Mouse (Mus musculus) B cell, adult 2 months (primary cell): ENCODE data around the gene Jph3.

ENCODE experiments used
- DNase-seq, 2 experiments: peaks; one replicate each; pipeline ENCODE4 v3.0.0; 2022

Gene Jph3

GRCm38 (mm10) chr8:121729323-121729722 is at the start of gene Jph3:
Gene Jph3 (plus strand): TSS chr8:121729623.
- DNase-seq = no peak

- no peak for DNase-seq
Observed at GRCm38 (mm10) chr8:121680896-121681295, 48.5 kb upstream of the Jph3 start.

GRCm38 (mm10) chr8:121681457-121681856 is 48.0 kb upstream of the Jph3 start:
- DNase-seq = no peak

- DNase-seq = no peak
Observed at GRCm38 (mm10) chr8:121683083-121683832, 46.2 kb upstream of the Jph3 start.

GRCm38 (mm10) chr8:121685419-121685818 is 44.0 kb upstream of the Jph3 start:
- peak; percentile 45 to 57 for DNase-seq

- no peak for DNase-seq
Observed at GRCm38 (mm10) chr8:121687455-121688161, 41.8 kb upstream of the Jph3 start.

- DNase-seq = no peak
Observed at GRCm38 (mm10) chr8:121688496-121688895, 40.9 kb upstream of the Jph3 start.

GRCm38 (mm10) chr8:121694453-121694852 is 35.0 kb upstream of the Jph3 start:
- peak; percentile 77 to 78 for DNase-seq

- DNase-seq = no peak
Observed at GRCm38 (mm10) chr8:121695585-121696184, 33.7 kb upstream of the Jph3 start.

GRCm38 (mm10) chr8:121697735-121698614 is 31.4 kb upstream of the Jph3 start:
- no peak for DNase-seq

- peak; percentile 26 to 50 for DNase-seq
Observed at GRCm38 (mm10) chr8:121698615-121699101, 30.8 kb upstream of the Jph3 start.

GRCm38 (mm10) chr8:121699936-121700335 is 29.5 kb upstream of the Jph3 start:
- DNase-seq = no peak

GRCm38 (mm10) chr8:121705174-121705573 is 24.2 kb upstream of the Jph3 start:
- no peak for DNase-seq

- DNase-seq = no peak
Observed at GRCm38 (mm10) chr8:121706956-121707355, 22.5 kb upstream of the Jph3 start.

- no peak for DNase-seq
Observed at GRCm38 (mm10) chr8:121708406-121708805, 21.0 kb upstream of the Jph3 start.

GRCm38 (mm10) chr8:121717502-121717901 is 11.9 kb upstream of the Jph3 start:
- no peak for DNase-seq

GRCm38 (mm10) chr8:121717982-121718425 is 11.4 kb upstream of the Jph3 start:
- DNase-seq = peak; percentile 31 to 40

GRCm38 (mm10) chr8:121718925-121719324 is 10.5 kb upstream of the Jph3 start:
- no peak for DNase-seq

GRCm38 (mm10) chr8:121721072-121721471 is 8.4 kb upstream of the Jph3 start:
- no peak for DNase-seq

- DNase-seq = no peak
Observed at GRCm38 (mm10) chr8:121723846-121724245, 5.6 kb upstream of the Jph3 start.

- no peak for DNase-seq
Observed at GRCm38 (mm10) chr8:121727164-121727563, 2.3 kb upstream of the Jph3 start.

- no peak for DNase-seq
Observed at GRCm38 (mm10) chr8:121729754-121730153, 331 bp downstream of the Jph3 start.

GRCm38 (mm10) chr8:121730170-121730569 is 747 bp downstream of the Jph3 start:
- no peak for DNase-seq
